Mouse (Mus musculus) adrenal gland, postnatal 10 days (tissue): Measurements from ENCODE around the gene S1pr4. TPM values are rescaled to one million over a fixed set of nuclear protein-coding genes. Genes with fewer than 3 reads are reported as not detected.

Experiments used
- DNase-seq: peaks from one replicate; pipeline ENCODE4 v3.0.0; 2021; ENCODE audit warnings: mixed read lengths
- total RNA-seq, 2 experiments: library from RNA; stranded (reverse); gene quantifications; 2 replicates each; pipeline ENCODE4 v1.2.3; 2021

S1pr4 gene
- total RNA-seq, 2 experiments from 2014 or later, result 2.9 TPM

- no peak for DNase-seq
Measured at GRCm38 (mm10) chr10:81493601-81494220, 6.2 kb downstream of the S1pr4 start.

- no peak for DNase-seq
Measured at GRCm38 (mm10) chr10:81492606-81493240, 7.2 kb downstream of the S1pr4 start.

GRCm38 (mm10) chr10:81491018-81491417 is 8.9 kb downstream of the S1pr4 start:
- no peak for DNase-seq

GRCm38 (mm10) chr10:81489941-81490340 is 10.0 kb downstream of the S1pr4 start:
- no peak for DNase-seq

- no peak for DNase-seq
Measured at GRCm38 (mm10) chr10:81488081-81488480, 11.9 kb downstream of the S1pr4 start.

GRCm38 (mm10) chr10:81486496-81486895 is 13.4 kb downstream of the S1pr4 start:
- no peak for DNase-seq

GRCm38 (mm10) chr10:81485479-81486018 is 14.4 kb downstream of the S1pr4 start:
- DNase-seq, result no peak

- DNase-seq, result no peak
Measured at GRCm38 (mm10) chr10:81485060-81485449, 14.9 kb downstream of the S1pr4 start.

GRCm38 (mm10) chr10:81484441-81485059 is 15.4 kb downstream of the S1pr4 start:
- no peak for DNase-seq

GRCm38 (mm10) chr10:81483983-81484382 is 15.9 kb downstream of the S1pr4 start:
- DNase-seq, result no peak

GRCm38 (mm10) chr10:81482533-81482889 is 17.4 kb downstream of the S1pr4 start, which contains the start of gene Celf5:
Gene Celf5, minus strand, starts transcription at chr10:81482709.
- DNase-seq, result peak; percentile 76

- no peak for DNase-seq
Measured at GRCm38 (mm10) chr10:81481605-81482532, 18.1 kb downstream of the S1pr4 start.

- no peak for DNase-seq
Measured at GRCm38 (mm10) chr10:81474461-81474860, 25.5 kb downstream of the S1pr4 start.

GRCm38 (mm10) chr10:81473003-81473451 is 26.9 kb downstream of the S1pr4 start:
- DNase-seq, result no peak

GRCm38 (mm10) chr10:81472403-81473002 is 27.4 kb downstream of the S1pr4 start:
- no peak for DNase-seq

- no peak for DNase-seq
Measured at GRCm38 (mm10) chr10:81470454-81470853, 29.5 kb downstream of the S1pr4 start.

- DNase-seq, result no peak
Measured at GRCm38 (mm10) chr10:81469253-81469652, 30.7 kb downstream of the S1pr4 start.

- DNase-seq, result no peak
Measured at GRCm38 (mm10) chr10:81467670-81468235, 32.2 kb downstream of the S1pr4 start.

GRCm38 (mm10) chr10:81466881-81467280 is 33.1 kb downstream of the S1pr4 start:
- no peak for DNase-seq

- DNase-seq, result no peak
Measured at GRCm38 (mm10) chr10:81466066-81466465, 33.9 kb downstream of the S1pr4 start.

- DNase-seq, result no peak
Measured at GRCm38 (mm10) chr10:81465265-81465645, 34.7 kb downstream of the S1pr4 start.
